Mouse (Mus musculus): ENCODE data around the gene Tsr1. TPM values are rescaled to one million over a fixed set of nuclear protein-coding genes. Genes with fewer than 3 reads are reported as not detected.

Gene Tsr1
- polyA plus RNA-seq (2015; fragmentation: Nextera tagmentation; extraction: Ambion mirVana): 16.3 and 19.9 TPM in 2 replicates

DNA sequence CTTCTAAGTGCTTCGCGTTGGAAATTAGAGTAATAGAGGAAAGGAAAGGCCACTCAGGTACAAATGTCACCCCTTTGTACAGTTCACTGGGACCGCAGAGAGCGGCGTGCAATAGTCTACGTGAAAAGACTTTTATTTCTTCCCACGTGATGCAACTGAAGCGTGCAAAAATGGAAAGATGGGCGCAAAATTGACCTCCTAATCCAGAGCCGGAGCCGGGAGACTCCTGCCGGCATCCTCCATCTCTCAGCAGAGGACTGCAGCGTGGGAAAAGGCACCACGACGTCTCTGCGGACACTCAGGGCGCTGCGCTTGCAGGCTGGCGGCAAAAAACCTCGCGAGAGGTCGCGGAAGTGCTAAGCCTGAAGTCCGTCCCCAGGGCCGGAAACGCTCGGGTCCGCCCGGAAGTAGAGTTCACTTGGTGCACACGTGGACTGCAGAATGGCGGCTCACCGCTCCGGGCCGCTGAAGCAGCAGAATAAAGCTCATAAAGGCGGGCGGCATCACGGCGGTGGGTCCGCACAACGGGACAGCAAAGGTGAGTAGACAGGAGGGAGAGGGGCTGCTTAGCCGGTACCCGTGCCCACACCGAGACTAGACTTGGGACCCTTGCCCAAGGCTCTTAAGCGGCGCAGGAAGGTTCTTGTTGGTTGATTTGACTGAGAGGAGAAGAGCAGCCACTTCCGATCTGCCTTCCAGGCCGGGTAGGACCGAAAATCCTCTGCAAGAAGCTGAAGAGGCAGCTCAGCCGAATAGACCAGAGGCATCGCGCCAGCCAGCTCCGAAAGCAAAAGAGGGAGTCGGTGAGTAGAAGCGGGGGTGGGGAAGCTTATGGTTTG, at the start of gene Tsr1:
Gene Tsr1 (plus strand): TSS at position 394 of the 839 bp plus-strand sequence.

DNA sequence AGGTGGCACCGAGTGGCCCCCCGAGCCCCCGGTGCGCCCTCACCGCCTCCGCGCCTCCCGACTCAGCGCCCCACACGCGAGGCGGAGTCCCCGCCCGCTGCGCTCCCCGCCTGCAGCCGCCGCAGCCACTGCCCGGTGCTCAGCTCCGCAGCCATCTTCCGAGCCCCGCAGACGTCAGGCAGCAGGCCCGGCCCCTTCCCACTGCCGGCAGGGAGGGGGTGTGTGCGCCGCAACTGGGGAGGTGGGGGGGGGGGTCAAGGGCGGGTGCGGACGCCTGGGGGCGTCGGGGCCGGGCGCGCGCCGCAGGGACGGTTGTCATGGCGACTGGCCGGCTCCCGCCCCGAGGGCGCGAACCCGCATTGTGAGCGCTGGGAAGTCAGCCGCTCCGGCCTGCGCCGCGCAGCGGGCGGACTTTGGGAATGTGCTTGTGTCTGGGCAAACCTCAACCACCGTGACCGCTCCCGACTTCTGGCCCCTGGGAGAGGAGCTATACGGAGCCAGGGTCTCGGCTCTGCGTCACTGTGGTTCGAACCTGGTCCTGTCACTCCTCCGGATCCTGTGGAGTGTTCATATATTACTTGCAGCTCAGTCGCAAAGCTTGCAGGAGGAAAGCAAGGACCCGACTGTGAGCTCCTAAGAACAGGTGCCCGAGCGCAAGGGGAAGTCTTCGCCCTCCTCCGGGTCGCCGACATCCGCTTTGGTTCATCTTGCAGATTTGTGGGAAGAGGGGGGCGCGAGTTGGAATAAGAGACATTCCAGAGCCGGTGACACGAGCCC, 782 bp upstream of the Tsr1 start, which contains the start of gene Sgsm2:
Gene Sgsm2 (minus strand): TSS at position 160 of the 777 bp plus-strand sequence.

DNA sequence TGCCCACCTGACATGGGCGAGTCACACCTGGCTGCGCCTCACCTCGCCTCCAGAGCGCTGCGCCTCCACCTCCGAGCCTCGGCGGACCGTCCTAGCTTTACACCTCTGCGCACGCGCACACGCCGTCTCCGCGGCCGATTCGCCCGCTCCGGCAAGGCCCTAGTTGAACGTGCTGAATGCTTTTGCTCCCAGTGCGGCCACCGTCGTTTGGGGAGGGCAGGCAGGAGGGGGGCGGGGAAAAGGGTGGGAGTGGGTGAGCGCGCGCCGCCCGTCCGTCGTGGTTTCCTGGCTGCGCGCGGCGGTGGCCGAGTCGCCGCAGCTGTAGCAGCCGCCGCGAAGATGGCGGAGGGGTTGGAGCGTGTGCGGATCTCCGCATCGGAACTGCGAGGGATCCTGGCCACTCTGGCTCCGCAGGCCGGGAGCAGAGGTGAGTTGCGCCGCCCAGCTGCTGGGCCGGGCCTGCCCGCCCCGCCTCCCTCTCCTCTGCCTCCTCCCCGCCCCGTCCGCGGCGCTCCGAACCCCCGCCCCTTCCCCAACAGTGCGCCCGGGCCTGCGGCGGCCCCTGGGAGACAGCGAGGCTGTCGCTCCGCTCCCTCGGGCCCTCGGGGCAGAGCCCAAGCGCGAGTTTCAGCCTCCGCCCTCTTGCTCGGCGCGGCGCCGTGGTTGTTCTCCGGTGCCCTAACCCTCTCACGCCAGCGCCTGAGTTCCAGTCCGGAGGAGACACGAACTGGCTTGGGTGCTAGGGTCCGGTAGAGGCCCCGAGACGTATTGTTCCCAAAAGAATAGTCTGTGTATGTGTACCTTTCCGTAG, 27.9 kb downstream of the Tsr1 start, which contains the start of the genes Smg6 and Srr:
Gene Smg6 (plus strand): TSS at position 247 of the 811 bp plus-strand sequence.
Gene Srr (minus strand): TSS at position 372 of the 811 bp plus-strand sequence.

Small RNA genes lying within 50 kb of the gene (microRNA-seq; reads per million reads assigned to microRNA genes)
- gene Mir6926 (ENCODE audit: borderline replicate concordance, insufficient number of aligned reads): not detected

Other genes with a start within 250 kb of the Tsr1 start
- gene Cluh, start 248.6 kb upstream of the Tsr1 start, polyA plus RNA-seq (2015; fragmentation: Nextera tagmentation; extraction: Ambion mirVana): 17.4 and 40.0 TPM in 2 replicates
- 56.9 and 65.3 TPM in 2 replicates for gene Pafah1b1, start 173.4 kb upstream of the Tsr1 start, polyA plus RNA-seq (2015; fragmentation: Nextera tagmentation; extraction: Ambion mirVana)
- 14.5 and 20.0 TPM in 2 replicates for gene Mettl16, start 127.2 kb upstream of the Tsr1 start, polyA plus RNA-seq (2015; fragmentation: Nextera tagmentation; extraction: Ambion mirVana)
- gene Mnt, start 67.2 kb upstream of the Tsr1 start, polyA plus RNA-seq (2015; fragmentation: Nextera tagmentation; extraction: Ambion mirVana): 4.3 and 4.9 TPM in 2 replicates
- 4.7 and 5.9 TPM in 2 replicates for gene Sgsm2, start 1.0 kb upstream of the Tsr1 start, polyA plus RNA-seq (2015; fragmentation: Nextera tagmentation; extraction: Ambion mirVana)
- 8.7 and 10.6 TPM in 2 replicates for gene Smg6, start 27.8 kb downstream of the Tsr1 start, polyA plus RNA-seq (2015; fragmentation: Nextera tagmentation; extraction: Ambion mirVana)
- gene Srr, start 27.9 kb downstream of the Tsr1 start, polyA plus RNA-seq (2015; fragmentation: Nextera tagmentation; extraction: Ambion mirVana): 16.8 and 22.1 TPM in 2 replicates